Mouse (Mus musculus) bone marrow, adult 2 months (tissue): Measurements from ENCODE around the gene Rfx2. TPM values are rescaled to one million over a fixed set of nuclear protein-coding genes. Genes with fewer than 3 reads are reported as not detected.

Source experiments
- H3K27ac ChIP-seq: fragments of 200-500 bp; 2 replicates; pipeline ENCODE4 v1.5.1; 2012; ENCODE audit warnings: low read depth, mild to moderate bottlenecking, control low read depth, inconsistent platforms, low read length; ENCODE audit not compliant: control insufficient read depth, poor library complexity, insufficient read depth
- H3K4me1 ChIP-seq: fragments of 200-500 bp; 2 replicates; pipeline ENCODE4 v1.6.1; 2011; ENCODE audit warnings: low read length; ENCODE audit not compliant: control insufficient read depth, insufficient read depth
- H3K4me3 ChIP-seq: fragments of 200-500 bp; replicated peaks from 2 replicates; pipeline ENCODE3; 2011; ENCODE audit warnings: mild to moderate bottlenecking, low read depth, low read length, control low read depth; ENCODE audit not compliant: control insufficient read depth
- CTCF ChIP-seq: fragments of 200-500 bp; IDR thresholded peaks from 2 replicates; pipeline ENCODE4 v1.5.1; 2011; ENCODE audit warnings: low read length, control low read depth; ENCODE audit not compliant: control insufficient read depth, insufficient read depth
- POLR2A ChIP-seq: fragments of 200-500 bp; IDR thresholded peaks from 2 replicates; pipeline ENCODE4 v1.6.1; 2011; ENCODE audit warnings: low read depth, mild to moderate bottlenecking, control low read depth, low read length, borderline replicate concordance; ENCODE audit not compliant: control insufficient read depth
- WGBS: fragments of 180-500 bp; shearing (Covaris S2); methylation state at CpG from one replicate; pipeline ENCODE4 v1.1.7; 2018; 5-methylcytosine and 5-hydroxymethylcytosine counted together
- polyA plus RNA-seq: library from polyadenylated mRNA; stranded (reverse); fragments of >200 nt; gene quantifications from 2 replicates; pipeline ENCODE4 v1.2.4, GENCODE M21; 2011; ENCODE audit warnings: low replicate concordance; ENCODE audit not compliant: missing spikeins, insufficient read depth, insufficient read length

The Rfx2 gene
- polyA plus RNA-seq, 1 experiment: 16.2 TPM

DNA sequence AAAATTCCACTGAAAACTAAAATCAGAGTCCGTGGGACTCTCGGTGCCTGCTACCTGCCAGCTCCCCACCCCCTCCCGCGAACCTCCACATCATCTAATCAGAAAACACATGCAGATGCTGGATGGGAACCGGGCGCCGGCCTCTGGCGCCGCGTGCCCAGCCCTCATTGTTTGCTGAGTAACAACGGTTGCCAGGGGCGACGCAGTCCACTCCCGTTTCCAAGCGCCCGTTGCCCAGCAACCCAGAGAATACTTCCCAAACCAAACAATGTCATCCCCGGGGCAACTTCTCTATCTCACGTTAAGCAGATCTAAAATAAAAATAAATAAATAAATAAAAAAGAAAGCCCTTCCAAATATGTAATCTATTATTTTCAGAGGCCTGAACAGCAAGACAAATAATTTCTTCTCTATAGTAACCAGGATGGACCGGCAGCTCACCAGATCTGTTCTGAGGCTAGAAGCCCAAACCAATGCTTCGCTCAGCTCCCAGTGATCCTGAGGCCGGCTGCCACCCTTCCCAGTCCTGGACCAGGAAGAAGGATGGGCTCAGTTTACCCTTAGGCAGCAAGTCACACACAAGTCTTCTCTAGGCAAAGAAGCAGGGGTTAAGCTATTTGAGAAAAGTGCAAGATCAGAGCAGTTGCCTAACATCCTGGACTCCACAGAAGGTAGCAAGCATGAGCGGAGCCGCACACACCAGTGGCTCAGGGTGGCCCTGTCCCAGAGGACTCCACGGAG, 16.3 kb downstream of the Rfx2 start:
- TF ChIP-seq CTCF: no peak
- TF ChIP-seq POLR2A: no peak
- WGBS: 30% methylated on average over 24 of the region's 24 CpGs
- H3K4me3 ChIP-seq: no peak overlapping the region
- H3K4me1 ChIP-seq: peaks cover 1% of the 10 kb centered on the region
- no peak overlapping the region; the same call in 1 of the 2 replicates for H3K27ac ChIP-seq

DNA sequence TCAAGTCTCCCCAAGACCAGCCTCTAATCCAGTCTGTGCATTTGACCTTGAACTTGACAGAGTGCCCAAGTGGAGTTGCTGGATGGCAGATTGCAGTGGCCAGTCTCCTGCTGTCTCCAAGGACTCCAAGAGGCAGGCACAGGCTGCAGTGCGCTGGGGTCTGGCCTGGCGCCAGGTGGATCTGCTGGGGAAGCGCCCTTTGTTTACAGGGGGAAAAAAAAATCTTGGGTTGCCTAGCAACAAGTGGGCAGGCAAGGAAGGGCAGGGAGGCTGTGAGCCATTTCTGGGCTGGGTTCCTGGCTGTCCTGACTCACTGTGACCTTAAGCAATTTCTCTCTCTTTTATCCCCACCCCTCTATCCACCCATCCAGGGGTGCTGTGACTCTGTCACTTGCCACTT, 20.6 kb downstream of the Rfx2 start:
- H3K4me3 ChIP-seq: no peak overlapping the region
- peaks cover 1% of the 10 kb centered on the region for H3K4me1 ChIP-seq
- H3K27ac ChIP-seq: no peak overlapping the region
- 12% methylated on average over 3 of the region's 3 CpGs for WGBS
- no peak for TF ChIP-seq POLR2A
- TF ChIP-seq CTCF: no peak

DNA sequence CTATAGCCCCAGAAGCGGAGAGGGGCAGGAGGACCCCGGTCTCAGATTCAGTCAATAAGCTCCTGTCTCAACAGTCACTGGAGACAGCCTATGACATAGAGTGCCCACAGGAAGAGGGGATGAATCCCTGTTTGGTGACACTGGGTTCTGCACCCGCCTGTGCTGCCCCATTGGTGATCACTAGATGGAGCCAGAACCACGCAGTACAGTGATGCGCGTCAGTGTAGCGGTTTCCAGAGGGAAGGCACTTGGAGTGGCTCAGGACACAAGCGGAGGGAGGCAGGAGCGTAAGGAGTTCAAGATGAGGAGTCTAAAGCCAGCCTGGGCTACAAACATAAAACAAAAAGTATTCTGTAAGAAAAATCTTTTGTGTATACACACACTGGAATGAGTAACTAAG, 22.3 kb downstream of the Rfx2 start:
- TF ChIP-seq POLR2A: no peak
- TF ChIP-seq CTCF: peak; percentile 96
- no peaks in the 10 kb centered on the region for H3K4me1 ChIP-seq
- no peak overlapping the region for H3K4me3 ChIP-seq
- WGBS: 26% methylated on average over 9 of the region's 9 CpGs
- H3K27ac ChIP-seq: no peak overlapping the region

DNA sequence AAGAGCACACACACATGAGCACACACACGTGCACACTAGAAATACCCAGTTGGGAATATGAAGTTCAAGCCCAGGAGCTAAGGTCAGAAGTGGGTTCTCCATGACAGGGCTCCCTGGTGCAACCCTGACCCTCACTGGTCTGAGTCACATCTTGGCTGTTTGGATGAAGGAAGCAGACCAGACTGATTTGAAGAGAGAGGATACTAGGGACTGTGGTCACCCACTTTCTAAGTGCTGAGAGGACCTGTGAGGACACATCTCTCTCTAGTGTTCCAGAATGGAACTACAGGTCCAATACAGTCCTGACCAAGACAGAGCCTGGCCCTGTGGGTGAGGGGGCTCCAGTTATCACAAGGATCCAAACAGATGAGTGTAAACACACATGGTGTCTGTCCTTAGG, 25.0 kb downstream of the Rfx2 start:
- Histone ChIP-seq H3K4me1 (no peaks in the 10 kb centered on the region), H3K4me3 (no peak overlapping the region), H3K27ac (no peak overlapping the region)
- TF ChIP-seq POLR2A (no peak), CTCF (no peak)
- 90% methylated on average over 1 of the region's 1 CpGs for WGBS

DNA sequence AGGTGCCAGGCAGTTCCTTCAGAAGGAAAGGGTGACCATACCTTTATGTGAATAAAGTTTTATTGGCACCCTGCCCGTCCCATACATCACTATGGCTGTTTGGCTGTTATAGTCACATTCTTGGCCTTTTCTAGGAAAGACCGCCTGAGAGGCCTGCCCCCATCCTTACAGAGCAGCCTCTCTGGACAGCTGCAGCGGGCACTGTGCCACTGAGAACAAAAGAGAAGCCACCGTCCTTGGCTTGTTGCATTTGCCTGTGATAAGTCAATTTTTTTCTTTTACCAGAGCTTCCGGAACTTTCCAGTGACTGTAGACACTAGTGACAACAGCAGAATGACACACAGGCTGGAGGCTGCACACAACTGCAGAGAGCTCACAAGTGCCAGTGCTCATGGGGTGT, 25.9 kb downstream of the Rfx2 start:
- no peaks in the 10 kb centered on the region for H3K4me1 ChIP-seq
- 89% methylated on average over 5 of the region's 5 CpGs for WGBS
- TF ChIP-seq CTCF: no peak
- no peak for TF ChIP-seq POLR2A
- H3K4me3 ChIP-seq: no peak overlapping the region
- no peak overlapping the region for H3K27ac ChIP-seq

DNA sequence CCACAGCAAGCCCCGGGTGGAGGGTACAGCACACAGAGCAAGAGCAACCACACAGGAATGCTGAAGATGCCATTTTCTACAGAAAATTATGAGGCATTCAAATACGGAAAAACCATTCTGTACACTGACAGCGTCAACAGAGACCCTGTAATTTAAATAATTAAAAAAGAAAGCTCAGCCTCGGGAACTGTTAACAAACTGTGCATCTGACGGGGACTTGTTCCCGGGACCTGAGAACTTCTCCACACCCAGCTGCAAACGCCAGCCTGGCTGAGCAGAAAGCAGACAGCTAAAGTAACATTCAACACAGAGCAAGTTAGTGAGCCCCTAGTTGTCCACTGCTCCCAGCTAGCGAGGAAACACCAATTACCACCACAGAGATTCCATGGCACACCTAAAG, 28.7 kb downstream of the Rfx2 start:
- no peaks in the 10 kb centered on the region; the same call in 1 of the 2 replicates for H3K4me1 ChIP-seq
- 92% methylated on average over 8 of the region's 8 CpGs for WGBS

DNA sequence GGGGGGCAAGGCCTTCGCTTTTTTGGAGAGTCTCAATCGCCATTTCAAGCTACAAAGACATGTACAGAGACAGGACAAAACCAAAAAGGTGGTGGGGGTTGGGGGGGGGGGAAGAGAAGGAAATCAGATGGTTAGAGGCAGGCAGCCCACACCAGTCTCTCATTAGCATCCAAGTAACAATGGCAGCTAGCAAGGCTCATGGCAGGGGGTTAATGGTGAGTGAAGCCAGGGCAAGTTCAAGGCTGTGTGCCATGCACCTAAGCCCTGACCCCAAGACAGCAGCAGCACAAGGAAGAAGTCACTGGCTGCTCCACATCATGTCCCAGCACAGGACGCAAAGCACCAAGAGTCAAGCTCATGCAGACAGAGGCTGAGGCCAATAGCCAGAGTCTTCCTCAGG, 31.5 kb downstream of the Rfx2 start:
- WGBS: 92% methylated on average over 3 of the region's 3 CpGs
- Histone ChIP-seq H3K27ac (no peak overlapping the region), H3K4me1 (no peaks in the 10 kb centered on the region; the same call in 1 of the 2 replicates), H3K4me3 (no peak overlapping the region)
- TF ChIP-seq POLR2A: no peak
- TF ChIP-seq CTCF: no peak

More for the DNA sequence above, 28.7 kb downstream of the Rfx2 start:
- Histone ChIP-seq H3K4me3 (no peak overlapping the region), H3K27ac (no peak overlapping the region)
- TF ChIP-seq CTCF (no peak), POLR2A (no peak)

DNA sequence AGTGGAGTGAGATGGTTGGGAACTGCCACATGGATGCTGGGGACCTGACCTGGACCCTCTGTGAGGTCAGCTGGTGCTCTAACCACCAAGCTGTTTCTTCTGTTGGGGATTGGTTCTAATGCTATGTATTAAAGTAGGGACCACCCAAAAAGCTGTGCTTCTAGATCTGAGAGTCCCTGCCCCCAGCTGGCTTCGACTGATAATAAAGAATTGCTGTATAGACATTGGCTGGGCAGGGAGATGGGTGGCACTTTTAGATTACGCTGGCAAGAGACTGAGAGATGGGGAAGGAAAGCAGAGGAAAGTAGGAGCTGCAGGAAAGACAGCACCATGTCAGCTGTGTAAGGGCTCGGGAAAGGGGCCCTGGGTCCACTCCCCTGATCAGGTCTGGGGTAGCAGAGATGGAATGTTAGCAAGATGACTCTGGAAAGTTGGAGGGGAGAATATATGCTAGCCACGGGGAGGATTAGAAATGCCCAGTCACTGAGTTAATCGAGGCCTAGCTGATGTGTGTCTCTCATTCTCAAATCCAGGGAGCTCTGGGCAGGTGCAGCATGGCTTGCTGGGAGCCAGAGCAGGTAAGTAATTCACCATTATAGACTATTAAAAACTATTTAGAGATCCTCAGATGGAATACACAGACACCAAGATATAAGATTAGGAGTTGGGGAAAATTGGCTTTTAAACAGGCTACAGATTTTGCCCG, 37.0 kb downstream of the Rfx2 start:
- Histone ChIP-seq H3K4me3 (peak overlapping the region; percentile 13), H3K27ac (peak overlapping the region; percentile 51; the same call in 1 of the 2 replicates), H3K4me1 (no peaks in the 10 kb centered on the region)
- WGBS: 70% methylated on average over 6 of the region's 6 CpGs
- no peak for TF ChIP-seq CTCF
- TF ChIP-seq POLR2A: no peak
